Comparison of ENCODE assay signal across 20 mouse cellular contexts in genomic region chr1:149256866-149257265, GRCm38 (mm10).
DNase-seq lines count a peak whose midpoint lies in the region; ATAC-seq and TF ChIP-seq lines count a peak whose summit lies in the region.
"Had no signal": no experiment of that assay in that cellular context is flagged by ENCODE, and none has a peak within 500 bp of the region (broad histone marks: within the 10 kb centered on the region; RNA-seq: fewer than 3 reads in every experiment).

No protein-coding gene starts in this region.

- peak; percentile 57; the same call in 1 of the 2 replicates for ATAC-seq in forebrain, embryonic 14.5 days
- ATAC-seq in forebrain, embryonic 11.5 days (replicated peaks; ENCODE audit: low FRiP score), result no peak
- peak; percentile 45; the same call in 1 of the 2 replicates for ATAC-seq in midbrain, embryonic 15.5 days (replicated peaks)
- no peak for ATAC-seq in midbrain, embryonic 11.5 days (ENCODE audit: low FRiP score)
- ATAC-seq in midbrain, postnatal 0 days (ENCODE audit: low FRiP score), result no peak

- H3K4me3 ChIP-seq in forebrain, embryonic 14.5 days (ENCODE audit: low read depth, low read length), result no peak overlapping the region
- no peak overlapping the region for H3K4me3 ChIP-seq in forebrain, embryonic 11.5 days (ENCODE audit: low read depth, low read length)
- no peak overlapping the region for H3K4me3 ChIP-seq in midbrain, embryonic 15.5 days
- no peak overlapping the region for H3K4me3 ChIP-seq in midbrain, embryonic 11.5 days (ENCODE audit: low read depth, low read length)
- H3K4me3 ChIP-seq in midbrain, postnatal 0 days (ENCODE audit: low read depth, low read length), result no peak overlapping the region
- H3K4me3 ChIP-seq: heart, adult 2 months; heart, embryonic 13.5 days; limb, embryonic 15.5 days; megakaryocyte, embryonic 14.5 days had no signal

- peak; percentile 73 for DNase-seq in forebrain, embryonic 14.5 days (ENCODE audit: low spot score)
- DNase-seq in forebrain, embryonic 11.5 days (ENCODE audit: low spot score), result no peak
- DNase-seq in midbrain, embryonic 11.5 days (ENCODE audit: low spot score, missing footprints), result no peak
- peak; percentile 46 to 85 for DNase-seq in layer of hippocampus, adult 18-20 months (ENCODE audit: low spot score in 2 of 2)
- DNase-seq in midbrain, postnatal 0 days (ENCODE audit: low spot score), result peak; percentile 22
- no peak for DNase-seq in right cerebral cortex, adult 2 months (ENCODE audit: low spot score in 2 of 2)
- no peak for DNase-seq in kidney, adult 11 months
- DNase-seq: adrenal gland, postnatal 25 days; gastrocnemius, postnatal 36 days; heart, adult 2 months; heart, postnatal 14 days; kidney, adult 18-20 months; left cerebral cortex, postnatal 4 days; lung, embryonic 14.5 days; right cerebral cortex, postnatal 14 days had no signal

- H3K9me3 ChIP-seq in forebrain, embryonic 14.5 days (replicated peaks; ENCODE audit: control insufficient read depth, low read length), result no peaks in the 10 kb centered on the region
- H3K9me3 ChIP-seq in forebrain, embryonic 11.5 days (ENCODE audit: control insufficient read depth, low read length), result no peaks in the 10 kb centered on the region
- no peaks in the 10 kb centered on the region for H3K9me3 ChIP-seq in midbrain, embryonic 15.5 days
- H3K9me3 ChIP-seq in midbrain, embryonic 11.5 days (ENCODE audit: control insufficient read depth, low read length), result no peaks in the 10 kb centered on the region
- no peaks in the 10 kb centered on the region for H3K9me3 ChIP-seq in midbrain, postnatal 0 days (ENCODE audit: low read length)
- H3K9me3 ChIP-seq: heart, embryonic 13.5 days; limb, embryonic 15.5 days; megakaryocyte, embryonic 14.5 days had no signal

- no peak overlapping the region for H3K4me2 ChIP-seq in forebrain, embryonic 14.5 days (ENCODE audit: low read length)
- H3K4me2 ChIP-seq in forebrain, embryonic 11.5 days (ENCODE audit: low read depth, low read length, severe bottlenecking), result no peak overlapping the region
- H3K4me2 ChIP-seq in midbrain, embryonic 15.5 days, result no peak overlapping the region
- no peak overlapping the region for H3K4me2 ChIP-seq in midbrain, embryonic 11.5 days
- H3K4me2 ChIP-seq in midbrain, postnatal 0 days (ENCODE audit: low read depth, low read length, poor library complexity, severe bottlenecking), result no peak overlapping the region
- H3K4me2 ChIP-seq: heart, embryonic 13.5 days; limb, embryonic 15.5 days; lung, embryonic 14.5 days had no signal

- TF ChIP-seq CTCF in midbrain, postnatal 0 days (IDR thresholded peaks at IDR 0.05), result no peak

- no peaks in the 10 kb centered on the region for H3K27me3 ChIP-seq in forebrain, embryonic 14.5 days (replicated peaks; ENCODE audit: control insufficient read depth, insufficient read depth, low read length)
- no peaks in the 10 kb centered on the region for H3K27me3 ChIP-seq in forebrain, embryonic 11.5 days (ENCODE audit: control insufficient read depth, insufficient read depth, low read length)
- H3K27me3 ChIP-seq in midbrain, embryonic 15.5 days (replicated peaks), result no peaks in the 10 kb centered on the region
- no peaks in the 10 kb centered on the region for H3K27me3 ChIP-seq in midbrain, embryonic 11.5 days (ENCODE audit: control insufficient read depth, insufficient read depth, low read length)
- H3K27me3 ChIP-seq in midbrain, postnatal 0 days (ENCODE audit: insufficient read depth, low read length), result no peaks in the 10 kb centered on the region
- H3K27me3 ChIP-seq: heart, embryonic 13.5 days; limb, embryonic 15.5 days; megakaryocyte, embryonic 14.5 days had no signal

- 51% methylated on average over 3 of the region's 3 CpGs for WGBS in forebrain, embryonic 14.5 days
- 82% methylated on average over 3 of the region's 3 CpGs for WGBS in forebrain, embryonic 11.5 days
- 55% methylated on average over 3 of the region's 3 CpGs for WGBS in midbrain, embryonic 15.5 days
- 82% methylated on average over 3 of the region's 3 CpGs for WGBS in midbrain, embryonic 11.5 days
- 49% methylated on average over 3 of the region's 3 CpGs for WGBS in midbrain, postnatal 0 days

- no peaks in the 10 kb centered on the region for H3K4me1 ChIP-seq in forebrain, embryonic 14.5 days (ENCODE audit: control insufficient read depth, insufficient read depth, low read length)
- H3K4me1 ChIP-seq in forebrain, embryonic 11.5 days (replicated peaks; ENCODE audit: control insufficient read depth, insufficient read depth, low read length), result no peaks in the 10 kb centered on the region
- no peaks in the 10 kb centered on the region for H3K4me1 ChIP-seq in midbrain, embryonic 15.5 days
- no peaks in the 10 kb centered on the region for H3K4me1 ChIP-seq in midbrain, embryonic 11.5 days (ENCODE audit: control insufficient read depth, insufficient read depth, low read length)
- no peaks in the 10 kb centered on the region for H3K4me1 ChIP-seq in midbrain, postnatal 0 days (ENCODE audit: insufficient read depth, low read length)
- H3K4me1 ChIP-seq: heart, embryonic 13.5 days; limb, embryonic 15.5 days; megakaryocyte, embryonic 14.5 days had no signal

- H3K27ac ChIP-seq in forebrain, embryonic 14.5 days (ENCODE audit: low read depth, low read length), result no peak overlapping the region
- no peak overlapping the region for H3K27ac ChIP-seq in forebrain, embryonic 11.5 days (ENCODE audit: low read depth, low read length)
- H3K27ac ChIP-seq in midbrain, embryonic 15.5 days, result no peak overlapping the region
- no peak overlapping the region for H3K27ac ChIP-seq in midbrain, embryonic 11.5 days (ENCODE audit: low read depth, low read length)
- no peak overlapping the region for H3K27ac ChIP-seq in midbrain, postnatal 0 days (ENCODE audit: low read depth, low read length)
- H3K27ac ChIP-seq: heart, adult 2 months; heart, embryonic 13.5 days; limb, embryonic 15.5 days; liver, embryonic 14.5 days had no signal

- H3K9ac ChIP-seq in forebrain, embryonic 14.5 days (ENCODE audit: low read length), result no peak overlapping the region
- H3K9ac ChIP-seq in forebrain, embryonic 11.5 days (ENCODE audit: low read length), result no peak overlapping the region
- H3K9ac ChIP-seq in midbrain, embryonic 15.5 days, result no peak overlapping the region
- no peak overlapping the region for H3K9ac ChIP-seq in midbrain, embryonic 11.5 days (ENCODE audit: low read length)
- H3K9ac ChIP-seq in midbrain, postnatal 0 days (replicated peaks; ENCODE audit: low read length, poor library complexity, severe bottlenecking), result no peak overlapping the region
- H3K9ac ChIP-seq: heart, embryonic 13.5 days; limb, embryonic 15.5 days; liver, embryonic 14.5 days; lung, embryonic 14.5 days had no signal

- no peaks in the 10 kb centered on the region for H3K36me3 ChIP-seq in forebrain, embryonic 14.5 days (ENCODE audit: control insufficient read depth, insufficient read depth, low read length)
- H3K36me3 ChIP-seq in forebrain, embryonic 11.5 days (ENCODE audit: control insufficient read depth, insufficient read depth, low read length), result no peaks in the 10 kb centered on the region
- H3K36me3 ChIP-seq in midbrain, embryonic 15.5 days (replicated peaks), result no peaks in the 10 kb centered on the region
- no peaks in the 10 kb centered on the region for H3K36me3 ChIP-seq in midbrain, embryonic 11.5 days (ENCODE audit: control insufficient read depth, insufficient read depth, low read length)
- no peaks in the 10 kb centered on the region for H3K36me3 ChIP-seq in midbrain, postnatal 0 days (ENCODE audit: insufficient read depth, low read length)
- H3K36me3 ChIP-seq: heart, embryonic 13.5 days; limb, embryonic 15.5 days had no signal

Comparison
In these comparisons a context has a peak if more than half of its experiments do, and no peak if none do; other contexts are left out.
1. ATAC-seq: peak in forebrain, embryonic 14.5 days (single experiment) and midbrain, embryonic 15.5 days (single experiment); none in forebrain, embryonic 11.5 days (single experiment), midbrain, embryonic 11.5 days (single experiment) and midbrain, postnatal 0 days (single experiment).
2. DNase-seq: peak in forebrain, embryonic 14.5 days (single experiment), layer of hippocampus, adult 18-20 months (2 of 2) and midbrain, postnatal 0 days (single experiment); none in forebrain, embryonic 11.5 days (single experiment), midbrain, embryonic 11.5 days (single experiment), right cerebral cortex, adult 2 months (0 of 2) and kidney, adult 11 months (single experiment).